Mouse (Mus musculus) MEL (cell line): ENCODE measurements around the gene Steap3. TPM values are rescaled to one million over a fixed set of nuclear protein-coding genes. Genes with fewer than 3 reads are reported as not detected.

Experiments
- DNase-seq: peaks from one replicate; pipeline ENCODE4 v3.0.0; 2011; ENCODE audit warnings: low read depth, low spot score
- H3K27ac ChIP-seq: 2 replicates; pipeline ENCODE4 v1.5.1; 2012; ENCODE audit warnings: low read depth, mild to moderate bottlenecking, control low read depth, low read length, moderate library complexity; ENCODE audit not compliant: control insufficient read depth
- H3K27me3 ChIP-seq, 2 experiments: fragments of 150-350 bp in 1 of 2; sonication (generic) in 1 of 2; 2 replicates each; pipeline ENCODE4 v1.6.1; 2012; ENCODE audit warnings: low read length in 2 of 2, mild to moderate bottlenecking in 2 of 2, improper control_type of control experiment in 1 of 2, moderate library complexity in 1 of 2; ENCODE audit not compliant: insufficient read depth in 2 of 2, control insufficient read depth in 1 of 2
- H3K36me3 ChIP-seq, 2 experiments: 2 replicates each; pipeline ENCODE4 v1.6.1; 2012 to 2014; ENCODE audit warnings: low read length in 2 of 2, improper control_type of control experiment in 1 of 2, inconsistent platforms in 1 of 2, mild to moderate bottlenecking in 1 of 2; ENCODE audit not compliant: insufficient read depth in 2 of 2, control insufficient read depth in 1 of 2
- H3K4me1 ChIP-seq, 2 experiments: fragments of 150-350 bp in 1 of 2; sonication (generic) in 1 of 2; 2 replicates each; pipeline ENCODE4 v1.6.1; 2012; ENCODE audit warnings: low read length in 2 of 2, improper control_type of control experiment in 1 of 2, mild to moderate bottlenecking in 1 of 2; ENCODE audit not compliant: insufficient read depth in 2 of 2, control insufficient read depth in 1 of 2
- H3K4me3 ChIP-seq, 2 experiments: fragments of 150-350 bp in 1 of 2; sonication (generic) in 1 of 2; 2 replicates each; pipeline ENCODE4 v1.5.1; 2012; ENCODE audit warnings: low read depth in 2 of 2, low read length in 2 of 2, mild to moderate bottlenecking in 2 of 2, moderate library complexity in 2 of 2, control low read depth in 1 of 2, improper control_type of control experiment in 1 of 2; ENCODE audit not compliant: control insufficient read depth in 1 of 2, insufficient read depth in 1 of 2
- H3K79me2 ChIP-seq: 2 replicates; pipeline ENCODE4 v1.6.1; 2012; ENCODE audit warnings: mild to moderate bottlenecking, low read length, moderate library complexity; ENCODE audit not compliant: control insufficient read depth, poor library complexity, insufficient read depth
- H3K9ac ChIP-seq: 2 replicates; pipeline ENCODE4 v1.6.1; 2012; ENCODE audit warnings: low read depth, mild to moderate bottlenecking, control low read depth, low read length, moderate library complexity; ENCODE audit not compliant: control insufficient read depth, poor library complexity, severe bottlenecking
- H3K9me3 ChIP-seq: fragments of 150-350 bp; sonication (generic); replicated peaks from 2 replicates; pipeline ENCODE4 v1.6.1; 2012; ENCODE audit warnings: mild to moderate bottlenecking, low read length, improper control_type of control experiment, moderate library complexity; ENCODE audit not compliant: insufficient read depth
- CHD2 ChIP-seq: IDR thresholded peaks from 2 replicates; pipeline ENCODE4 v1.6.1; 2011; ENCODE audit warnings: low read length, improper control_type of control experiment
- CTCF ChIP-seq, 3 experiments: IDR thresholded peaks in 2 of 3; conservative IDR thresholded peaks in 1 of 3; 2 replicates each; pipeline ENCODE4 v1.5.1; 2011 to 2012; ENCODE audit warnings: low read length in 3 of 3, low read depth in 2 of 3, mild to moderate bottlenecking in 2 of 3, improper control_type of control experiment in 1 of 3, inconsistent platforms in 1 of 3, mixed read lengths in 1 of 3, moderate library complexity in 1 of 3; ENCODE audit not compliant: control insufficient read depth in 1 of 3, insufficient read depth in 1 of 3, poor library complexity in 1 of 3, severe bottlenecking in 1 of 3
- E2F4 ChIP-seq: IDR thresholded peaks from 2 replicates; pipeline ENCODE4 v1.6.1; 2011; ENCODE audit warnings: low read depth, low read length, improper control_type of control experiment, borderline replicate concordance
- ELF1 ChIP-seq: IDR thresholded peaks from 2 replicates; pipeline ENCODE4 v1.6.1; 2014; ENCODE audit warnings: low read depth, mild to moderate bottlenecking, inconsistent platforms, low read length, improper control_type of control experiment, moderate library complexity
- ETS1 ChIP-seq: IDR thresholded peaks from 2 replicates; pipeline ENCODE4 v1.6.1; 2012; ENCODE audit warnings: low read depth, mild to moderate bottlenecking, inconsistent platforms, low read length, improper control_type of control experiment, moderate library complexity
- GABPA ChIP-seq: IDR thresholded peaks from 2 replicates; pipeline ENCODE4 v1.6.1; 2012; ENCODE audit warnings: low read depth, mild to moderate bottlenecking, inconsistent platforms, low read length, improper control_type of control experiment, moderate library complexity
- GATA1 ChIP-seq: IDR thresholded peaks from 2 replicates; pipeline ENCODE4 v1.6.1; 2011; ENCODE audit warnings: low read depth, low read length, improper control_type of control experiment
- HCFC1 ChIP-seq: IDR thresholded peaks from 2 replicates; pipeline ENCODE4 v1.6.1; 2012; ENCODE audit warnings: low read depth, mild to moderate bottlenecking, inconsistent platforms, low read length, improper control_type of control experiment, moderate library complexity
- JUND ChIP-seq: IDR thresholded peaks from 2 replicates; pipeline ENCODE4 v1.6.1; 2011; ENCODE audit warnings: low read depth, mild to moderate bottlenecking, improper control_type of control experiment, low read length
- KAT2A ChIP-seq: conservative IDR thresholded peaks from 2 replicates; pipeline ENCODE4 v1.6.1; 2012; ENCODE audit warnings: low read depth, low read length, improper control_type of control experiment, inconsistent platforms
- MAX ChIP-seq: IDR thresholded peaks from 2 replicates; pipeline ENCODE4 v1.6.1; 2011; ENCODE audit warnings: low read length, improper control_type of control experiment
- MAZ ChIP-seq: IDR thresholded peaks from 2 replicates; pipeline ENCODE4 v1.6.1; 2012; ENCODE audit warnings: low read depth, mild to moderate bottlenecking, inconsistent platforms, low read length, improper control_type of control experiment
- MXI1 ChIP-seq: IDR thresholded peaks from 2 replicates; pipeline ENCODE4 v1.6.1; 2011; ENCODE audit warnings: mild to moderate bottlenecking, low read depth, low read length, improper control_type of control experiment
- MYB ChIP-seq: IDR thresholded peaks from 2 replicates; pipeline ENCODE4 v1.6.1; 2011; ENCODE audit warnings: mild to moderate bottlenecking, low read depth, low read length, improper control_type of control experiment
- MYC ChIP-seq: IDR thresholded peaks from 2 replicates; pipeline ENCODE4 v1.6.1; 2011; ENCODE audit warnings: low read depth, mild to moderate bottlenecking, low read length, improper control_type of control experiment, moderate library complexity
- POLR2A ChIP-seq, 2 experiments: IDR thresholded peaks; 2 replicates each; pipeline ENCODE4 v1.6.1; 2011 to 2012; ENCODE audit warnings: low read length in 2 of 2, mild to moderate bottlenecking in 2 of 2, control low read depth in 1 of 2, improper control_type of control experiment in 1 of 2, low read depth in 1 of 2, moderate library complexity in 1 of 2; ENCODE audit not compliant: control insufficient read depth in 1 of 2, insufficient read depth in 1 of 2, poor library complexity in 1 of 2
- POLR2AphosphoS2 ChIP-seq: IDR thresholded peaks from 2 replicates; pipeline ENCODE4 v1.6.1; 2011; ENCODE audit warnings: low read length, improper control_type of control experiment
- POLR2AphosphoS5 ChIP-seq: IDR thresholded peaks from 2 replicates; pipeline ENCODE4 v1.6.1; 2012; ENCODE audit warnings: low read depth, borderline replicate concordance, mild to moderate bottlenecking, inconsistent platforms, low read length, moderate library complexity, mixed read lengths
- SIN3A ChIP-seq: IDR thresholded peaks from 2 replicates; pipeline ENCODE4 v1.6.1; 2012; ENCODE audit warnings: low read length, improper control_type of control experiment, inconsistent platforms
- TAL1 ChIP-seq: IDR thresholded peaks from 2 replicates; pipeline ENCODE4 v1.6.1; 2012; ENCODE audit warnings: mild to moderate bottlenecking, inconsistent platforms, low read length, moderate library complexity, mixed read lengths
- TCF12 ChIP-seq: IDR thresholded peaks from 2 replicates; pipeline ENCODE4 v1.6.1; 2014; ENCODE audit warnings: low read depth, mild to moderate bottlenecking, inconsistent platforms, low read length, improper control_type of control experiment, moderate library complexity
- UBTF ChIP-seq: IDR thresholded peaks from 2 replicates; pipeline ENCODE4 v1.6.1; 2012; ENCODE audit warnings: low read depth, mild to moderate bottlenecking, inconsistent platforms, low read length, improper control_type of control experiment, moderate library complexity, borderline replicate concordance; ENCODE audit not compliant: insufficient read depth
- USF2 ChIP-seq, 2 experiments: IDR thresholded peaks; 2 replicates each; pipeline ENCODE4 v1.6.1; 2011 to 2012; ENCODE audit warnings: improper control_type of control experiment in 2 of 2, low read length in 2 of 2, borderline replicate concordance in 1 of 2, inconsistent platforms in 1 of 2, low read depth in 1 of 2, mild to moderate bottlenecking in 1 of 2; ENCODE audit not compliant: insufficient read depth in 1 of 2
- ZC3H11A ChIP-seq: IDR thresholded peaks from 2 replicates; pipeline ENCODE4 v1.6.1; 2012; ENCODE audit warnings: low read depth, mild to moderate bottlenecking, inconsistent platforms, low read length, improper control_type of control experiment
- ZMIZ1 ChIP-seq: IDR thresholded peaks from 2 replicates; pipeline ENCODE4 v1.6.1; 2012; ENCODE audit warnings: low read depth, mild to moderate bottlenecking, inconsistent platforms, low read length, improper control_type of control experiment, moderate library complexity
- ZNF384 ChIP-seq: IDR thresholded peaks from 2 replicates; pipeline ENCODE4 v1.6.1; 2012; ENCODE audit warnings: low read depth, mild to moderate bottlenecking, inconsistent platforms, low read length, improper control_type of control experiment
- polyA plus RNA-seq, 2 experiments: library from polyadenylated mRNA; stranded (reverse) in 1 of 2; unstranded in 1 of 2; fragments of >175 nt in 1 of 2; fragments of >200 nt in 1 of 2; gene quantifications; 2 replicates each; pipeline versions ENCODE4 v1.2.1 to v1.2.4; 2012; ENCODE audit warnings: low replicate concordance in 2 of 2, low read depth in 1 of 2; ENCODE audit not compliant: insufficient read length in 2 of 2, insufficient read depth in 1 of 2, missing spikeins in 1 of 2
- total RNA-seq: library from RNA; depleted of rRNA; stranded (reverse); fragments of 300-350 nt; gene quantifications from 2 replicates; pipeline ENCODE4 v1.2.3, GENCODE M21; 2012

The Steap3 gene
- total and polyA plus RNA-seq, 3 experiments = 50.2 to 101 (median 98.2) TPM

GRCm38 (mm10) chr1:120198942-120199341, 73.6 kb downstream of the Steap3 start:
- H3K27me3 ChIP-seq = no peaks in the 10 kb centered on the region
- TF ChIP-seq MYC = no peak
- no peak for TF ChIP-seq MAZ
- TF ChIP-seq UBTF = no peak
- TF ChIP-seq POLR2AphosphoS5 = no peak
- TF ChIP-seq ELF1 = no peak
- TF ChIP-seq MAX = no peak
- no peak for TF ChIP-seq TCF12
- TF ChIP-seq POLR2AphosphoS2 = no peak
- TF ChIP-seq ETS1 = no peak
- TF ChIP-seq TAL1 = no peak
- no peak for TF ChIP-seq USF2 (IDR thresholded peaks at IDR 0.05; ENCODE audit: borderline replicate concordance in 1 of 2, insufficient read depth in 1 of 2, low read depth in 1 of 2, low read length in 2 of 2)
- no peak for TF ChIP-seq ZMIZ1
- TF ChIP-seq SIN3A = no peak
- TF ChIP-seq KAT2A = no peak
- TF ChIP-seq MXI1 = no peak
- H3K36me3 ChIP-seq = no peaks in the 10 kb centered on the region
- H3K79me2 ChIP-seq = no peaks in the 10 kb centered on the region
- no peak overlapping the region for H3K9ac ChIP-seq
- no peaks in the 10 kb centered on the region for H3K9me3 ChIP-seq
- no peak for DNase-seq
- H3K4me3 ChIP-seq = no peak overlapping the region
- 0 out of 4 replicates have a peak, but pooled peaks cover 0 to 2% of the 10 kb centered on the region in 2 experiments for H3K4me1 ChIP-seq
- H3K27ac ChIP-seq = no peak overlapping the region

- TF ChIP-seq ZMIZ1 (no peak), ZNF384 (no peak), GATA1 (no peak), JUND (no peak), CTCF (IDR thresholded peaks at IDR 0.05 in 2 of 3, conservative IDR thresholded peaks at IDR 0.05 in 1 of 3; ENCODE audit: control insufficient read depth in 1 of 3, insufficient read depth in 1 of 3, low read depth in 2 of 3, low read length in 3 of 3, poor library complexity in 1 of 3, severe bottlenecking in 1 of 3) (no peak), SIN3A (no peak), MAX (no peak), POLR2A (IDR thresholded peaks at IDR 0.05; ENCODE audit: control insufficient read depth in 1 of 2, insufficient read depth in 1 of 2, low read depth in 1 of 2, low read length in 2 of 2, poor library complexity in 1 of 2) (no peak), MYB (no peak), POLR2AphosphoS5 (no peak), ZC3H11A (no peak), MXI1 (no peak), E2F4 (no peak), GABPA (no peak), HCFC1 (no peak), POLR2AphosphoS2 (no peak), CHD2 (no peak)
- Histone ChIP-seq H3K4me3 (no peak overlapping the region), H3K36me3 (no peaks in the 10 kb centered on the region), H3K79me2 (no peaks in the 10 kb centered on the region), H3K27ac (no peak overlapping the region), H3K4me1 (0 out of 4 replicates have a peak, but pooled peaks cover 0 to 2% of the 10 kb centered on the region in 2 experiments), H3K9ac (no peak overlapping the region), H3K9me3 (no peaks in the 10 kb centered on the region), H3K27me3 (no peaks in the 10 kb centered on the region)
- DNase-seq = no peak
These were observed 74.4 kb downstream of the Steap3 start for GRCm38 (mm10) chr1:120198151-120198550.
